Mouse (Mus musculus) layer of hippocampus, adult 6 months (tissue): ENCODE data around the gene Traf3ip2. TPM values are rescaled to one million over a fixed set of nuclear protein-coding genes. Genes with fewer than 3 reads are reported as not detected.

Experiments
- long read RNA-seq, 2 experiments: library from polyadenylated mRNA; unstranded; transcript quantifications; one replicate each; pipeline ENCODE4 v2.0.0; 2019 to 2020
- polyA plus RNA-seq: library from polyadenylated mRNA; unstranded; fragments of <200 nt; fragmentation: Nextera tagmentation; gene quantifications from 2 replicates; pipeline ENCODE4 v1.2.3, GENCODE M21; 2021

Traf3ip2 gene
- polyA plus RNA-seq, result 2.1 and 7.4 TPM in 2 replicates
- long read RNA-seq, experiment 1, partial matches to known transcripts, result 0 of 4 reads
- long read RNA-seq, experiment 1, other reads (novel, unspliced or antisense), result 3 of 4 reads
- long read RNA-seq, experiment 2, partial matches to known transcripts, result 0 of 8 reads
- long read RNA-seq, experiment 2, other reads (novel, unspliced or antisense), result 5 of 8 reads

GRCm38 (mm10) chr10:39612633-39612988 is at the start of gene Traf3ip2:
Gene Traf3ip2, plus strand, starts transcription at chr10:39612934.

Other genes starting within 250 kb of the Traf3ip2 start
- 26.1 and 26.4 TPM in 2 replicates for gene Fyn, start 244.1 kb upstream of the Traf3ip2 start, polyA plus RNA-seq
- 2.6 and 2.7 TPM in 2 replicates for gene Rev3l, start 119.2 kb downstream of the Traf3ip2 start, polyA plus RNA-seq